Mouse (Mus musculus): ENCODE results near the gene Prr7. TPM values are rescaled to one million over a fixed set of nuclear protein-coding genes. Genes with fewer than 3 reads are reported as not detected.
A peak's percentile ranks its signal among the peaks of the same experiment; 100 is the strongest.

Gene Prr7
- total RNA-seq, 2 experiments from 2014 or later: 98.9 to 104 TPM

DNA sequence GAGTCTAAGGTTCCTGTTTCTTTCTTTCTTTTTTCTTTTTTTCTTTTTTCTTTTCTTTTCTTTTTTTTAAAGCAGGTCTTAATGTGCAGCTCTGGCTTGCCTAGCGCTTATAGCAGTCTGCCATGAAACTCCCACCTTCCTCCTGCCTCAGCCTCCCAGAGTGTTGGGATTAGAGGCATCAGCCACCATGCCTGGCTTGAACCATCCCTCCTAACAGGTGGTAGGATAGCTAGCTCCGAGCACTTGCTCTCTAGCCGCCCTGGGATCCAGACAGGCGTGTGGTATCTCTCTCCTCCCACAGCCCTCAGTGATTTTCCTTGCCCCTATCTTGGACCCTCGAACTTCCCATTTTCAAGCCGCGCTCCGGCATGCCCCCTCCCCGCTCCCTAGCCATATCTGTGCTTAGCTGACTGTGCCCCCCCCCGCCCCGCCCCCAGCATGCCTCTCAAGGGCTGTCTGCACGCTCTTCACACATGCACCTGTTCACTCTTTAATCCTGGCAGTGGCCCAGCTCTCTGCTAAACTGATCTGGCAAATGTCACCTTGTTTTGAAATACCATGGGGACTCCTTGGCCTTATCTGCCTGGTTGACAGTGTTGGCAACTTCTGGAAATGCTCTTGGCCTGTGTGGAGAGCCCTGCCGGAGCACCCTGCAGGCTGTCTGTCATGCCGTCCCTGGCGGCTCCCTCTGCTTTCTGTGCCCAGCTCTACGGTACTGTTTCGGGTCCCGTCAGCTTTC, 31.0 kb downstream of the Prr7 start:
- intact Hi-C loops (cut with DNase I): no loop called here

DNA sequence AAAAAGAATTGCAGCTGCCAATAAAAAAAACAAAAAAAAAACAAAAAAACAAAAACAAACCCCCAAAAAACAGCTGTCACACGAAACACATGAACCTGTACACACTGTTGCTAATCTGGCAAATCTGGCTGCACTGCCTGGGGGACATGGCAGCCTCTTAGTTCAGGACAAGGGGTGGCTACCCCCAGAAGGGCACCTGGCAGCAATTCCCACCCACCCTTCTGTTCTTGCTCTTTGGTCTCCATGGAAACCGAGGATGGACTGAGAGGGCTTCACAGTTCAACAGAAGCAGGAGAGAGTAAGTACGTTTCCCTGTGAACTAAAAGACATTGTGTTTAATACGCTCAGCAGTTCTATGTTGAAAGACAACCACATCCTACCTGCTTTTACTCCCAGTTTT, 31.6 kb downstream of the Prr7 start:
- DNase-seq (ENCODE audit: low spot score in 2 of 2): no peak
- intact Hi-C loops (cut with DNase I): no loop called here

More for the DNA sequence above, 31.0 kb downstream of the Prr7 start:
- no peak for DNase-seq (ENCODE audit: low spot score in 2 of 2)

DNA sequence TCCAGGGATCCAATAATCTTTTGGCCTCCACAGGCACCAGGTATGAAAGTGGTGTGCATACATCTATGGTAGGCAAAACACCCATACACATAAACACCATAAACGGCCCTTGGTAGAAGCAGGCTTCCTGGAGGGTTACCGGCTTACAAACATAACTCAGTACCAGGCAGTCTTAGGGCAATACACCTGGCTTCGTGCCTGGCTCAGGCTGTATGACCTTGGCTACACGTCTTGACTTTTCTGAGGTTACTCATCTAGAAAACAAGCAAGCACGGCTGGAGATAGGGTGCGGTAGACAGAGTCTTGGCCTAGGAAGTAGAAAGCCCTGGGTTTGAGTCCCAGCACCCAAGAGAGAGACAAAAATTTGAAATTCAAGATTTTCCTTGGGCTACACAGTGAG, 32.6 kb downstream of the Prr7 start:
- intact Hi-C loops (cut with DNase I): no loop called here
- DNase-seq (ENCODE audit: low spot score in 2 of 2): no peak

DNA sequence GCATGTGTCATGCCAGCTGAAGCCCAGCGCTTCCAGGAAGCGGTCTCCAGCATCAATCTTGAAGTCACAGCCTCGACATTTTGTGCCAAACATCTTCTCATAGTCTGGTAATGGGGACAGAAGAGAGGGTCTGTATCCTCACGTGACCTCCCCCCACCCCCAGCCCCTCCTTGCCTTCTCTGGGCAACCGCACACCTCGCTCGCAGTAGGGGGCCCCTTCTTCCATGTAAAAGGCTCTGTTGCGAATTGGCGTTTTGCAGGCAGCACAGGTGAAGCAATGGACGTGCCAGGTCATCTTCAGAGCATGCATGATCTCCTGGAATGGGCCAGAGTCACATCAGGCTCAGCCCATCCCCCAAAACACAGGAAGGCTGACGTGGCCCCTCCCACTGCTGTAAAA, 34.8 kb downstream of the Prr7 start:
- DNase-seq (ENCODE audit: low spot score in 2 of 2): no peak
- intact Hi-C loops (cut with DNase I): no loop called here

DNA sequence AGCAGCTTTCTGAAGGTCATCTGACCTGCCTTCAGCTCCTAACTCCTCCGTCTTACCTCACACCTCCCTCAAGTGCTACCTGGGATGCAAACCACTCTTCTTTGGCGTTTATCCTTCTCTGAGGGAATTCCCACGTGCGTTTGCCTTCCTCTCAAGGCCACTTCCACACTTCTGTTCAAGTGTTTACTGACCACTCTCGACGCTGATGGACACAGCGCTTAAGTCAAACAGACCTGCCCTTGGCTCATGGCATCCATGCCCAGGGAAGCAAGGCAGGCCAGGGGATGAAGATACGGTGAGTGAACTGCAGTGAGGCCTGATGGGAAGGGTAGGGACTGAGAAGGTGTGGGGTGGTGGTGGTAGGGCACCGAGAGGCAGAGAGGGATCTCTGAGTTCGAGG, 36.5 kb downstream of the Prr7 start:
- intact Hi-C loops (cut with DNase I): no loop called here

DNA sequence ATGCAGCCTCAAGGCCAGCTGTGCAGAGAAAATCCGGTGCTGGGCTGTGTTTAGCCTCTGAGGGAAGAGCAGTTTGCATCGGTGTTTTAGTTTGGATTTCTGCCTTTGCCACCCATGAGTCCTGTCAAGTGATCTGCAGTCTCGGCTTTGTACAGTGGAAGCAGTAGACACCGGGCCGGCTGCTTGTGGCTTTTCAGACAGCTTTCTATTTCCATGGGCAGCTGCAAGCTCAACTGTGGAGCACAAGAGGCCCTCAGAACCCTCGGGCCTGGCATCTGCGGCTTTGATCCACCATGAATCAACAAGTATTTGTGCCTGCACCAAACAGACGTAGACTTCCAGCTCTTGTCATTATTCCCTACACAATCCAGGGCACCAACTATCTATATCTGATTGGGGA, 38.3 kb downstream of the Prr7 start:
- no peak for DNase-seq (ENCODE audit: low spot score in 2 of 2)
- intact Hi-C loops (cut with DNase I): no loop called here

More for the DNA sequence above, 36.5 kb downstream of the Prr7 start:
- no peak for DNase-seq (ENCODE audit: low spot score in 2 of 2)

DNA sequence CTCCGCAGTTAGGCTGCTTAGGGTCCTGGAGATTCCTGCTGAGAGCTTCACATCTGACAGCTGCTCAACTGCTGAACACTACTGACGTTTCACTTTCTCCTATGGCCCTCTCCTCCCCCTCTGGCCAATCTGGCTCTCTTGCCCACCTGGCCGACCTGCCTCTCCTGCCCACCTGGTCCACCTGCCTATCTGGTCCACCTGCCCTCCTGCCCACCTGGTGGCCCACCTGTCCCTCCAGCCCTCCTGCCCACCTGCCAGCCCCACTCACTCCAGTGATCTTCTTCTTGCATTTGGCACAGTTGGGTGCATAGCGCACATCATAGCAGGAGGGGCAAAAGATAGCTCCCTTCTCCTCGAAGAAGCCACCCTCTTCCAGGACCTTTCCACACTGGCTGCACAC, 40.3 kb downstream of the Prr7 start:
- intact Hi-C loops (cut with DNase I): no loop called here
- no peak for DNase-seq (ENCODE audit: low spot score in 2 of 2)

DNA sequence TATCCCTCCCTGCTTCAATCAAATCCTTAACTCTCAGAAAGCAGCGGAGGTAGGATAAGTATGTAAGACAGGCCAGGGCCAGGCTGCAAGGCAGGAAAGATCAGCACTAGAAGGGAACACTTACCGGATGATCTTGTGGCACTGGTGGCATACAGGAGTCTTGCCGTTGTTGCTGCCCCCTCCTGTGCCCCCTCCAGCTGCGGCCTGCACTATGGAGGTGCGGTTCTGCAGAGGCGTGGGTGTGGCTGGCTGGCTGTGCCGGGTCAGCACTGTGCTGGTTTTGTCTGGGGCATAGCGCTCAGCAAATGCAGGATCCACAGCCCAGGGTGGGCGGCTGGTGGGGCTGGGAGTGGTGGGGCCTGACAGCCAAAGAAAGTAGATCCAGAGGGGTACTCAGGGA, 41.7 kb downstream of the Prr7 start:
- intact Hi-C loops (cut with DNase I): no loop called here

DNA sequence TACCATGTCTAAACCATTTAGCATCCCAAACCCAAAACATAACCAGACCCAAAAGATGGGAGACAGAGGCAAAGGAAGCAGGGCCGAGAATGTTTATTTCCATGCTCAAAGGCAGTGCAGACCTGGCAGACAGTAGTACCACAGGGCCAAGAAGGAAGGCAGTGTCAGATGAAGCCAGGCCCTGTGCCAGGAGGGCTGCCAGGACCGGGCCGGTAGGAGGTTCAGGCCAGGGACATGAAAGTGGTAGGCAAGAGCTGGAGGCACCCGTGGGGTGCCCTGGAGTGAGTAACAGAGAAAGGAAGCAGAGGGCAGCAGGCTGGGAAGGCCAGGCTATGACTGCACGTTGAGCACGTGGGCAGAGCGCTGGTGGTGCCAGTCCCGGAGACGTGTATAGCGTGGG, 42.6 kb downstream of the Prr7 start:
- DNase-seq (ENCODE audit: low spot score in 2 of 2): no peak
- intact Hi-C loops (cut with DNase I): no loop called here

More for the DNA sequence above, 41.7 kb downstream of the Prr7 start:
- no peak for DNase-seq (ENCODE audit: low spot score in 2 of 2)

DNA sequence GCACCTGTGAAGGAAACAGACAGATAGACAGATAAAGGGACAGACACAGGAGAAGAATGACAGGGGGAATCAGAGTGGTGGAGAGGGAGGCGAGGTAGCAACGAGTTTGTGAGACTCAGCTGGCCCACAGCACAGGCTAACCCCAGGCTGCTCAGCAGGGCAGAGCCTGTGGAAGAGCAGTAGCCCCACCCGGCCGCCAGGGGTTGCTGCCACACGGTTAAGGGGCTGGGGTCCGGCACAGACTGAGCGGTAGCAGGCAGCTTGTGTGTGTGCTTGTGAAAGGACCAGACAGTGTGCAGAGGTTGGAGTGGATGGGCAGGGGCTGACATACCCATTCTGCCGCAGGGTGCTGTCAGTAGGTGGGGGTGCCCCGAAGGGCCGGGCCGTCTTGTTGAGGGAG, 43.8 kb downstream of the Prr7 start:
- intact Hi-C loops (cut with DNase I): no loop called here

DNA sequence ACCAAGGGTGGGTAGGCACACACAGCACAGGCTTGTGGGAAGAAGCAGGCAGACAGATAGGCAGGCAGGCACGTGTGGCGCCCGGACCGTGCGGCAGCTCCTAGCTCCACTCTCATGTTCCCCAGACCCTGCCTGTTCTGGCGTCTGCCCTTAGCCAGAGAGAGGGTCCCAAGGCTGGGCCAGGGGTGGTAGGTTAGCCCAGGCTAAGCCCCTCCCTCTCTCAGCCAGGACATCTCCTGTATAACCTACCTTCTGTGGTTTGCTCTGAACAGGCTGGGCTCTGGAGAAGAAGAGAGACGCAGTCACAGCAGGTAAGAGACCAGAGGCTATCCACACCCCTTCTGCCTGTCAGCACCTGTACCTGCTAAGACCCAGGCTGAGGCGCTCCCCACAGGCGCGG, 44.5 kb downstream of the Prr7 start:
- intact Hi-C loops (cut with DNase I): no loop called here
- DNase-seq (ENCODE audit: low spot score in 2 of 2): no peak

More for the DNA sequence above, 43.8 kb downstream of the Prr7 start:
- DNase-seq (ENCODE audit: low spot score in 2 of 2): no peak

DNA sequence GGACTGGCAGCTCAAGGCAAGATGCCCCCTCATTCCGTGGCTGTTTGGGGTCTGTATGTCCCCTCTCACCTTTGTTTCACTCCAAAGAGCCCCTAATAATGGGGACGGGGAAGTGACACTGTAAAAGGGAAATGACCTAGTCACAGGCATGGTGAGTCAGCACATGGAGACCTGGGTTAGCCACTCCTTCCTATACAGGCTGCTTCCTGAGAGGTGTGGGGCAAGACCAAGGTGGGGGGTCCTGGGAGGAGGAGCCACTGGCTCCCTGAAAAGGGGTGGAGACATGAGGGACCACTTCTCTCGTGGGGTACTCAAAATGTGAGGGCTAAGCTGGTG, 46.2 kb downstream of the Prr7 start:
- DNase-seq (ENCODE audit: low spot score in 2 of 2): no peak
- intact Hi-C loops (cut with DNase I): no loop called here

DNA sequence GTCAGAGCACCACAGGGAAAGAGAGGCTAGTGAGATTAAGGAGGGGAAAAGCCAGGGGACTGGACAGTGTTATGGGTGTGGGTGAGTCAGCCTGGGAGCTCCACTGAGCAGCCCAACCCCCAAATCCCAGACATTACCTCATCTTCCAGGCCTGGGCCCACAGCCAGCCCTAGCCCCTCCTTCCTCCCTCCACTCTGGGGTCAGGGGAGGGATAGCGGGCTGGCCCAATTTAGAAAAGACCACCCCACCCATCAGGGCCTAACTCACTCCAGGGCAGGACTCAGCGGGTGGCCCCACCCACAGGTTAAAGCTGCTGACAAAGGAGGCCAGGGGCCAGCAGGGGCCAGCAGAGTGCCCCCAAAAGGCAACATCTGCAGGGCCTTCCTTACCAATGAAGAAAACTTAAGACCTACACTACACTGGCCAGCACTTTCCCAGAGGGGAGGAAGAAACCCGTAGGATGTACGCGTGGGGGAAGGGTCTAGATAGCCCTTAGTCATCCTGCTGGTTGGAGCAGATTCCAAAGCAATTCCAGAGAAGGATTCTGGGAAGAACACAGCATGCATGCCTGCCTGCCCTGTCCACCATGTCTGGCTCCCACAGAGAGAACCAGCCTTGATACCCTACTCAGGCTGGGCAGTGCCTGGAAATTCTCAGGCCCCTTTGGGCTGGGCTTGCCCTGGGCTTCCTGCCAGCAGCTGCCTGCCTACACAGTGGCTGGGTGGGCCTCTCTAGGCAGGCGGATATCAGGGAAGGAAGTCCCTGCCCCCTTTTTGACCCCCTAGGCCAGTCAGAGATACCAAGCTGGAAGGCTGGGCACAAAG, 46.8 kb downstream of the Prr7 start:
- intact Hi-C loops (cut with DNase I): no loop called here
- no peak for DNase-seq (ENCODE audit: low spot score in 2 of 2)

DNA sequence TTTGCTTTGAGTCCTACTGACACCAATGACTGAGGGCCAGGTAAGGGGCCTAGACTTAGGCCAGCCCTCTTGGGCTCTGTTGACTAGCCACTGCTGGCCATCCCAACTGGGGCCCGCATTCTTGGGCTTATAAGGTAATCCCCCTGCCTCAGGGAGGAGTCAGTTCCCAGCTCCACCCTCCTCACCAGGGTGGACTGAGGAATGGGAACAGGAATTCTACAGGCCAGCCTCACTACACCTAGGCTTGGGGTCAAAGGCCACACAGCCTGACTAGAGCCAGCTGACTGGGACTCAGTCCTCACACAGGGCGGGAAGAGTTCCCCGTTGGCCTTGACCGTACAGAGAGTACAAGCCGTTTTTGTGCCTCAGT, 47.4 kb downstream of the Prr7 start:
- no peak for DNase-seq (ENCODE audit: low spot score in 2 of 2)
- intact Hi-C loops (cut with DNase I): no loop called here

DNA sequence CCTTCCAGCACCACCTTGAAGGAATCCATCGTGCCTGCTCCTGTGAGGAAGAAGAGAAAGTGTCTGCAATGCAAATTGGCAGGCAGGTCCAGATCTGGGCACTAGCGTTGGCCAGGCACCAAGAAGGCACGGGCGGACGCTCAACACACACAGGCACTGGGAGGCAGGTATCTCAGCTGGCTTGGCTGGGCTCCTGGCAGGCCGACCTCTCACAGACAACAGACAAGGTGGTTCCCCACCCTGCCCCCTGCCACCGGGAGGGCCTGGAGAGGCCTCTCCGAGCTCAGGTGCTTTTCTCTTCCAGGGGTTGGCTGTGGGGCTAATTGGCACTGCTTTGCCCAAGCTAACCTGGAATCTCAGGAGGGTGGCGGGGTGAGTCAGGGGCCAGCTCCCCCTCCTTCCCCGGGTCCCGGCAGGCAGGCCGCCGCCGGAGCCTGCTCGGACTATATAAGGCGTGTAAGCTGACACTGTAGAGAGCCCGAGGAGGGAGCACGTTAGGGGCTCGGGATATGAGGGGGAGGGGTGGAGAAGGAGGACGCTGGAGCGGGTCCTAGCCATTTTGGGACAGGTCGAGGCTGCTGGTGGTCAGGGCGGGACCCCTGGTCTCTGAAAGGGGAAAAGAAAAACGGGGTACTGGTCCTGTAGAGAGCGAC, 48.4 kb downstream of the Prr7 start:
- intact Hi-C loops (cut with DNase I): loop anchor here (2.0 kb wide), 2 partner anchors 26 to 38 kb away; no protein-coding TSS in a partner anchor
- DNase-seq (ENCODE audit: low spot score in 2 of 2): no peak

DNA sequence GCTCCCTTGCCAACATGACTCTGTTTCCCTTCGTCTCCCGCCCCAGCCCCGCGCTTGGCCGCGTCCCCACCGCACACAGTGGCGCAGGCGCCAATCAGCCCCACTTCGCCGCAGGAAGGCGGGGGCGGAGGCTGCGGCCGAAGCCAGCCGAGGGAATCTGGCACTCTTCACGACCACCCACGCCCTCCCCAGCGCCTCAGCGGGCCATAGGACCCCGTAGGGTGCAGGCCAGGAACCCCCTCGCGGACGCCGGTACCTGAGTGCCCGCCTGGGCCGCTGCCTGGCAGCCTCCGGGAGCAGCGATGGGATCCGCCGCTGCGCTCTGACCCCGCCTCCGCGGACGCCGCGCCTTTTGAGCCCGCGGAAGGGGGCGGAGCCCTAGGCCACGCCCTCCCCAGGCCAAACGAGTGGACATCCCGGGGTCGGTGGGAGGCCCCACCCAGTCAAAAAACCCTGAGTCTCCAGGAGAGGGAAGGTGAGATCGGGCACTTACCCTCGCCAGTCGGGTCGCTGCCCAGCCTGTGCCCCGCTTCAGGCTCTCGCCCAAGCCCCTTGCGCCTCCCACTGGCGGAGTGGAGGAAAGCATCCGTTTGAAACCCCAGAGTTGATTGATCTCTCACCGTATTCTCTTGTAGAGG, 49.2 kb downstream of the Prr7 start, which contains the start of gene Pdlim7:
Pdlim7 (minus strand) TSS at position 566 of the 638 bp plus-strand sequence.
- intact Hi-C loops (cut with DNase I): loop anchor here (2.0 kb wide), 2 partner anchors 26 to 38 kb away; no protein-coding TSS in a partner anchor
- peak; percentile 76 to 84 for DNase-seq (ENCODE audit: low spot score in 2 of 2)

DNA sequence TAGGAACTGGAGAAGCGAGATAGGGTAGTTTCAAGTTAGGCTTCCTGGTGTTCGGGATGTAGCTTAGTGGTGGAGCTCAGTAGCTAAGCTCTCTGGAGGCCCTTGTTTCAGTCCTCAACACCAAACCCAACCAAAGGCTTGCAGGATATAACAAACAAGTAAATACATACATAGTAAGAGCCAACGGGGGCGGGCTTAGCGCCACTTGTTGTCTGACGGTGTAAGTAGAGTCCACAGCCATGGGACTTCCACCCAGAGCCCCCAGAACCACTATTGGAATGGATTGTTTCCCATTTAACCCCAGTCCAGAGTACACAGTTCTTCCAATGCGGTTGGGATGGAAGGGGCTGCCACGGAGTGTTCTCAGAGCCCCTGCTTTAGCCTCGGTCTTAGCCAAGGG, 49.8 kb downstream of the Prr7 start:
- intact Hi-C loops (cut with DNase I): loop anchor here (2.0 kb wide), 2 partner anchors 27 to 39 kb away; no protein-coding TSS in a partner anchor
- no peak for DNase-seq (ENCODE audit: low spot score in 2 of 2)

DNA sequence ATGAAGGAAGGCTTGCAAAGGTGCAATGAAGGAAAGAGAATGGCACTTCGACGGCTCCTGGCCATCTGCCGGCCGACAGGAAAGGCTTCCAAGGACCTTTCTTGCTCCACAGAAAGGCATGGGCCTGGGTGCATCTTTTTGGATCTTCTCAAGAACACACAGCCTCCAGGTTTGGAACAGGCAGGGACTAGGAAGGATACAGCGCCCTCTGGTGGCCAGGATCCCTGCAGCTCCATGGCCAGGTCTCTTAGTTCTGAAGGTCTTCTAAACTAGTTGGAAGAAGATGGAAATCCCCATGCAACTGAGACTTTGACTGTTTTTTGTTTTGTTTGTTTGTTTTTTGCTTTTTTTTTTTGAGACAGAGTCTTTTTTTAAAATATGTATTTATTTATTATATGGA, 52.9 kb downstream of the Prr7 start:
- intact Hi-C loops (cut with DNase I): loop anchor here (2.0 kb wide), 1 partner anchor 112 kb away; no protein-coding TSS in a partner anchor
- peak; percentile 94 for DNase-seq (ENCODE audit: low spot score in 2 of 2)

DNA sequence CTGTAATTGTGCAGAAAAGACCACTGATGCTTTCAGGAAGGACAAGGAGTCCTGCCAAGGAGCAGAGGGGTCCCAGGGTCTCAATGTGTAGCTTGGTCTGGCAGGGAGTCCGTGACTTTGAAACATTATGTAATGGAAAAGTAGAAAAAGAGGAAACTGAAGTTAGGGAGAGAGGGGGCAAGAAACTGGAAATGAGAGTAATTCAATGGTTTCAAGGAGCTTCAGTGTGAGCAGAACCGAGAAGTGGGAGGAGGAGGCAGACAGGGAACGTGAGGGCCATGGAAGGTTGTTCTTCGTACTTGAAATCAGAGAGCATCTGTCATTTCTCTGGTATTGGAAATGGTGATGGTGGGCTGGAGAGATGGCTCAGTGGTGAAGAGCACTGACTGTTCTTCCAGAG, 55.5 kb downstream of the Prr7 start:
- intact Hi-C loops (cut with DNase I): no loop called here

DNA sequence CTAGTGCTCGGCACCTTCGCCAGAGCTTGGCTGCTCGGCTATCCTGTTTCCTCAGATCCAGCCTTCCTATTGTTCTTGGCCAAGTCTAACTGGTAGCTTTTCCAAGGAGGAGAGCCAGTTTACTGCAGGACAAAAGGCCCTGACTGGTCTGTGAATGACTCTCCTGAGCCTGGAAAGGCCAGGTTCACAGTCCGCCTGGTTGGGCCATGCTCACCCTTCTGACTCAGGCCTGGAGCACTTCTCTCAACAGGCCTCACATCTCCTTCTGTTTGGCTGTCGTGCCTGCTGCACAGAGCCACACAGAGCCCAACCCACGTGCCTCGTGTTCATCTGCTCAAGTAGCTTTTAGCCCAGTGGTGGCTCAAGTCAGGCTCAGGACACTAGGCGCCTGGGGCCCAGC, 58.7 kb downstream of the Prr7 start:
- intact Hi-C loops (cut with DNase I): no loop called here
- no peak for DNase-seq (ENCODE audit: low spot score in 2 of 2)

More for the DNA sequence above, 55.5 kb downstream of the Prr7 start:
- no peak for DNase-seq (ENCODE audit: low spot score in 2 of 2)
